Mouse (Mus musculus) limb, embryonic 14.5 days (tissue): ENCODE results near the gene Zdbf2. TPM values are rescaled to one million over a fixed set of nuclear protein-coding genes. Genes with fewer than 3 reads are reported as not detected.
A peak's percentile ranks its signal among the peaks of the same experiment; 100 is the strongest.
"Not testable (repeated sequence)": the region's sequence is repeated elsewhere in the genome, so short reads cannot be mapped to it uniquely, and the experiment has no call there.

ENCODE experiments used
- ATAC-seq: fragments of 200-750 bp; cut with Nextera tagmentation; 2 replicates; pipeline ENCODE4 v1.8.0; 2017; ENCODE audit warnings: low read depth, moderate number of reproducible peaks, moderate TSS enrichment; ENCODE audit not compliant: low FRiP score
- DNase-seq: peaks from one replicate; pipeline ENCODE4 v3.0.0-alpha.2; 2015; ENCODE audit warnings: low spot score
- H3K27ac ChIP-seq: fragments of 300-500 bp; sonication (generic); replicated peaks from 2 replicates; pipeline ENCODE4 v1.5.1; 2014; ENCODE audit warnings: low read depth, mild to moderate bottlenecking, low read length, moderate library complexity, mixed read lengths
- H3K27me3 ChIP-seq: fragments of 300-500 bp; sonication (generic); 2 replicates; pipeline ENCODE4 v1.6.1; 2014; ENCODE audit warnings: low read length, mixed read lengths; ENCODE audit not compliant: control insufficient read depth, insufficient read depth
- H3K36me3 ChIP-seq: fragments of 300-500 bp; sonication (generic); 2 replicates; pipeline ENCODE4 v1.6.1; 2014; ENCODE audit warnings: mild to moderate bottlenecking, low read length, moderate library complexity, mixed read lengths; ENCODE audit not compliant: control insufficient read depth, insufficient read depth
- H3K4me1 ChIP-seq: fragments of 300-500 bp; sonication (generic); 2 replicates; pipeline ENCODE4 v1.6.1; 2014; ENCODE audit warnings: antibody characterized with exemption, low read length, mixed read lengths; ENCODE audit not compliant: control insufficient read depth, insufficient read depth
- H3K4me2 ChIP-seq: fragments of 300-500 bp; sonication (generic); replicated peaks from 2 replicates; pipeline ENCODE4 v1.6.1; 2014; ENCODE audit warnings: low read depth, mild to moderate bottlenecking, low read length, moderate library complexity; ENCODE audit not compliant: severe bottlenecking
- H3K4me3 ChIP-seq: fragments of 300-500 bp; sonication (generic); replicated peaks from 2 replicates; pipeline ENCODE4 v1.5.1; 2014; ENCODE audit warnings: low read length
- H3K9ac ChIP-seq: fragments of 300-500 bp; sonication (generic); 2 replicates; pipeline ENCODE4 v1.6.1; 2014; ENCODE audit warnings: mild to moderate bottlenecking, low read depth, low read length, moderate library complexity; ENCODE audit not compliant: severe bottlenecking
- H3K9me3 ChIP-seq: fragments of 300-500 bp; sonication (generic); 2 replicates; pipeline ENCODE4 v1.6.1; 2016; ENCODE audit warnings: low read length; ENCODE audit not compliant: control insufficient read depth
- POLR2A ChIP-seq: fragments of 200-500 bp; IDR thresholded peaks from 2 replicates; pipeline ENCODE4 v1.8.0; 2012; ENCODE audit warnings: inconsistent platforms, mild to moderate bottlenecking, moderate library complexity, borderline replicate concordance; ENCODE audit not compliant: insufficient read depth, insufficient read length; ENCODE audit errors: extremely low read depth
- WGBS: fragments of 180-500 bp; shearing (Covaris S2); extraction: QIAGEN DNeasy Blood & Tissue Kit; methylation state at CpG from one replicate; pipeline ENCODE4 v1.1.7; 2014; 5-methylcytosine and 5-hydroxymethylcytosine counted together
- microRNA-seq: library from miRNA; unstranded; fragments of <30 nt; microRNA quantifications from one replicate; pipeline ENCODE4, GENCODE M21; 2016
- polyA plus RNA-seq, 2 experiments: library from polyadenylated mRNA; depleted of rRNA in 1 of 2; stranded (reverse) in 1 of 2; unstranded in 1 of 2; fragments of >200 nt; fragmentation: Nextera tagmentation in 1 of 2; extraction: Ambion mirVana in 1 of 2; gene quantifications; 2 replicates each; pipeline versions ENCODE4 v1.2.1 to v1.2.3; 2012 to 2014

Zdbf2 gene
- polyA plus RNA-seq, 2 experiments = 7.8 to 18.0 TPM

GRCm38 (mm10) chr1:63274046-63274730, 1.1 kb downstream of the Zdbf2 start:
- Histone ChIP-seq H3K4me1 (0 out of 2 replicates have a peak, but pooled peaks cover 3% of the 10 kb centered on the region), H3K9me3 (no peaks in the 10 kb centered on the region), H3K4me3 (peak overlapping the region; percentile 58), H3K27ac (no peak overlapping the region), H3K27me3 (peaks cover 64% of the 10 kb centered on the region), H3K4me2 (peak overlapping the region; percentile 51), H3K36me3 (no peaks in the 10 kb centered on the region), H3K9ac (peak overlapping the region; percentile 83)
- 9% methylated on average over 19 of the region's 19 CpGs for WGBS
- ATAC-seq = no peak
- no peak for TF ChIP-seq POLR2A
- DNase-seq = peak; percentile 33

GRCm38 (mm10) chr1:63278106-63278505, 5.0 kb downstream of the Zdbf2 start:
- ATAC-seq = no peak

GRCm38 (mm10) chr1:63293965-63294364, 20.9 kb downstream of the Zdbf2 start:
- Histone ChIP-seq H3K9me3 (no peaks in the 10 kb centered on the region), H3K36me3 (no peaks in the 10 kb centered on the region), H3K4me2 (no peak overlapping the region), H3K4me1 (no peaks in the 10 kb centered on the region), H3K4me3 (no peak overlapping the region), H3K27ac (no peak overlapping the region), H3K9ac (no peak overlapping the region), H3K27me3 (no peaks in the 10 kb centered on the region)
- WGBS = 56% methylated on average over 7 of the region's 7 CpGs
- DNase-seq (no peak), ATAC-seq (no peak)
- TF ChIP-seq POLR2A = no peak

More at GRCm38 (mm10) chr1:63278106-63278505, 5.0 kb downstream of the Zdbf2 start:
- WGBS = 35% methylated on average over 5 of the region's 5 CpGs
- H3K9ac ChIP-seq = no peak overlapping the region
- H3K4me3 ChIP-seq = no peak overlapping the region
- no peaks in the 10 kb centered on the region; the same call in 1 of the 2 replicates for H3K36me3 ChIP-seq
- TF ChIP-seq POLR2A = no peak
- no peak overlapping the region for H3K27ac ChIP-seq
- no peak for DNase-seq
- peaks cover 37% of the 10 kb centered on the region for H3K27me3 ChIP-seq
- H3K9me3 ChIP-seq = no peaks in the 10 kb centered on the region
- no peak overlapping the region for H3K4me2 ChIP-seq
- 0 out of 2 replicates have a peak, but pooled peaks cover 3% of the 10 kb centered on the region for H3K4me1 ChIP-seq

- H3K4me1 ChIP-seq = no peaks in the 10 kb centered on the region
- no peaks in the 10 kb centered on the region for H3K9me3 ChIP-seq
- H3K9ac ChIP-seq = no peak overlapping the region
- 0 out of 2 replicates have a peak, but pooled peaks cover 2% of the 10 kb centered on the region for H3K27me3 ChIP-seq
- no peak for DNase-seq
- H3K4me2 ChIP-seq = no peak overlapping the region; the same call in 1 of the 2 replicates
- no peak for ATAC-seq
- 0 out of 2 replicates have a peak, but pooled peaks cover 6% of the 10 kb centered on the region for H3K36me3 ChIP-seq
- TF ChIP-seq POLR2A = no peak
- H3K27ac ChIP-seq = no peak overlapping the region
- WGBS = 54% methylated on average over 16 of the region's 18 CpGs
- H3K4me3 ChIP-seq = no peak overlapping the region
Measured at GRCm38 (mm10) chr1:63309661-63310060, 36.6 kb downstream of the Zdbf2 start.

- ATAC-seq, H3K4me3 ChIP-seq, H3K9me3 ChIP-seq, DNase-seq, H3K4me2 ChIP-seq, H3K4me1 ChIP-seq, H3K36me3 ChIP-seq, H3K9ac ChIP-seq, H3K27me3 ChIP-seq, H3K27ac ChIP-seq: not testable (repeated sequence)
- 36% methylated on average over 12 of the region's 12 CpGs for WGBS
Measured at GRCm38 (mm10) chr1:63323565-63324132, 50.6 kb downstream of the Zdbf2 start.

Small RNAs within 50 kb of the gene (microRNA-seq; reads per million reads assigned to microRNA genes)
- 0.69 reads per million for gene Gm24513

Other genes with a start within 250 kb of the Zdbf2 start
- 10.2 and 12.1 TPM in 2 replicates for gene Ino80d, start 158.6 kb upstream of the Zdbf2 start, polyA plus RNA-seq (2012; rRNA removed)
- 10.5 and 13.3 TPM in 2 replicates for gene Ino80d, start 158.6 kb upstream of the Zdbf2 start, polyA plus RNA-seq (2014; fragmentation: Nextera tagmentation; extraction: Ambion mirVana)
- 708 and 1,108 TPM in 2 replicates for gene Eef1b2, start 96.4 kb upstream of the Zdbf2 start, polyA plus RNA-seq (2012; rRNA removed)
- gene Eef1b2, start 96.4 kb upstream of the Zdbf2 start, polyA plus RNA-seq (2014; fragmentation: Nextera tagmentation; extraction: Ambion mirVana) = 730 and 750 TPM in 2 replicates
- 83.1 and 96.3 TPM in 2 replicates for gene Ndufs1, start 96.4 kb upstream of the Zdbf2 start, polyA plus RNA-seq (2012; rRNA removed)
- gene Ndufs1, start 96.4 kb upstream of the Zdbf2 start, polyA plus RNA-seq (2014; fragmentation: Nextera tagmentation; extraction: Ambion mirVana) = 115 and 117 TPM in 2 replicates
- 0.29 and 0.33 TPM in 2 replicates for gene Gpr1, start 58.7 kb upstream of the Zdbf2 start, polyA plus RNA-seq (2012; rRNA removed)
- 0.10 and 0.34 TPM in 2 replicates for gene Gpr1, start 58.7 kb upstream of the Zdbf2 start, polyA plus RNA-seq (2014; fragmentation: Nextera tagmentation; extraction: Ambion mirVana)
- 6.4 and 7.9 TPM in 2 replicates for gene Adam23, start 172.6 kb downstream of the Zdbf2 start, polyA plus RNA-seq (2012; rRNA removed)
- 4.3 and 5.2 TPM in 2 replicates for gene Adam23, start 172.6 kb downstream of the Zdbf2 start, polyA plus RNA-seq (2014; fragmentation: Nextera tagmentation; extraction: Ambion mirVana)